Comparison of ENCODE assay signal across 27 mouse cellular contexts in the genomic region with DNA sequence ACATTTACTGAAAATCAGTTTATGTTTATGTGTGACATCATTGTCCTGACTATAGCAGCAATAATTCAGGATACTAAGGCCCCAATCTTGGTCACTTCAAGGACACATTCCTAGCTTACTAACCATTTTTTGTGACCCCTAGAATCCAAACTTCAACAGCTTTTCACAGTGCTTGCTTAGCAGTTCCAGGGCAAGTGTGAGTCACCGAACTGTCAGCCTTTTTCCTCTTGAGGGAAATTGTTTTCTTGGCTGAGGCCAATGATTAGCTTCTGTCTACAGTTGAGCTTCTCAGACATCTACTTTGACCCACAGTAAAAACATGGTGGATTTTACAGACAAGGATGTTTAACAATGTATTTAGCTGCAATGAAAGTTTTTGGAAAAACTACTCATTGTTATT. TPM values are rescaled to one million over a fixed set of nuclear protein-coding genes. Genes with fewer than 3 reads are reported as not detected.
DNase-seq lines count a peak whose midpoint lies in the region; ATAC-seq and TF ChIP-seq lines count a peak whose summit lies in the region.
"Had no signal": no experiment of that assay in that cellular context is flagged by ENCODE, and none has a peak within 500 bp of the region (broad histone marks: within the 10 kb centered on the region; RNA-seq: fewer than 3 reads in every experiment).

No protein-coding gene starts in this region.

- H3K4me1 ChIP-seq in liver, embryonic 11.5 days (replicated peaks; ENCODE audit: control insufficient read depth, insufficient read depth, low read length): no peaks in the 10 kb centered on the region
- H3K4me1 ChIP-seq in kidney, embryonic 15.5 days: no peaks in the 10 kb centered on the region
- H3K4me1 ChIP-seq: forebrain, embryonic 12.5 days; hindbrain, embryonic 13.5 days had no signal

- CTCF ChIA-PET in Patski (lab: Charles Lee): interaction anchor here (0.9 to 1.0 kb wide), 3 partner anchors 11 to 32 kb away, joined by 3 read pairs; no protein-coding TSS in a partner anchor

- H3K36me3 ChIP-seq in liver, embryonic 11.5 days (ENCODE audit: control insufficient read depth, insufficient read depth, low read length): no peaks in the 10 kb centered on the region
- no peaks in the 10 kb centered on the region for H3K36me3 ChIP-seq in kidney, embryonic 15.5 days
- H3K36me3 ChIP-seq: embryonic facial prominence, embryonic 12.5 days; embryonic facial prominence, embryonic 15.5 days; forebrain, embryonic 12.5 days; forebrain, embryonic 15.5 days; G1E; hindbrain, embryonic 10.5 days; hindbrain, embryonic 13.5 days had no signal

- no peak for TF ChIP-seq CTCF in Patski (IDR thresholded peaks at IDR 0.05)

- no peak overlapping the region for H3K9ac ChIP-seq in liver, embryonic 11.5 days (ENCODE audit: low read depth, low read length)
- H3K9ac ChIP-seq in kidney, embryonic 15.5 days: no peak overlapping the region
- H3K9ac ChIP-seq: embryonic facial prominence, embryonic 12.5 days; embryonic facial prominence, embryonic 15.5 days; forebrain, embryonic 12.5 days; forebrain, embryonic 15.5 days; hindbrain, embryonic 13.5 days had no signal

- POLR2A ChIA-PET in Patski (lab: Charles Lee): interaction anchor here (2.0 kb wide), 1 partner anchor 33 kb away, joined by 5 read pairs; no protein-coding TSS in a partner anchor

- in situ Hi-C loops in Patski (cut with MboI; ENCODE audit: low pct_unique_long_range_greater_than_20kb): no loop called here

- ATAC-seq in Patski: peak; percentile 65
- no peak for ATAC-seq in liver, embryonic 11.5 days (replicated peaks; ENCODE audit: low FRiP score)
- ATAC-seq in kidney, embryonic 15.5 days (replicated peaks; ENCODE audit: low FRiP score): no peak
- ATAC-seq: forebrain, embryonic 15.5 days; hindbrain, embryonic 16.5 days; intestine, embryonic 16.5 days had no signal

- H3K9me3 ChIP-seq in liver, embryonic 11.5 days (ENCODE audit: control insufficient read depth, low read length): no peaks in the 10 kb centered on the region
- no peaks in the 10 kb centered on the region for H3K9me3 ChIP-seq in kidney, embryonic 15.5 days (replicated peaks)
- H3K9me3 ChIP-seq: embryonic facial prominence, embryonic 12.5 days; embryonic facial prominence, embryonic 15.5 days; forebrain, embryonic 12.5 days; forebrain, embryonic 15.5 days; G1E; hindbrain, embryonic 10.5 days; hindbrain, embryonic 13.5 days had no signal

- H3K27ac ChIP-seq in liver, embryonic 11.5 days (ENCODE audit: low read depth, low read length): no peak overlapping the region
- no peak overlapping the region for H3K27ac ChIP-seq in kidney, embryonic 15.5 days
- H3K27ac ChIP-seq: embryonic facial prominence, embryonic 12.5 days; embryonic facial prominence, embryonic 15.5 days; forebrain, embryonic 12.5 days; forebrain, embryonic 15.5 days; hindbrain, embryonic 10.5 days; hindbrain, embryonic 13.5 days had no signal

- no peak overlapping the region for H3K4me2 ChIP-seq in liver, embryonic 11.5 days
- no peak overlapping the region for H3K4me2 ChIP-seq in kidney, embryonic 15.5 days
- H3K4me2 ChIP-seq: embryonic facial prominence, embryonic 12.5 days; embryonic facial prominence, embryonic 15.5 days; forebrain, embryonic 12.5 days; forebrain, embryonic 15.5 days; heart, embryonic 11.5 days; hindbrain, embryonic 13.5 days had no signal

- H3K4me3 ChIP-seq in liver, embryonic 11.5 days (ENCODE audit: low read depth, low read length): no peak overlapping the region
- no peak overlapping the region for H3K4me3 ChIP-seq in kidney, embryonic 15.5 days (replicated peaks)
- H3K4me3 ChIP-seq: embryonic facial prominence, embryonic 12.5 days; embryonic facial prominence, embryonic 15.5 days; forebrain, embryonic 12.5 days; forebrain, embryonic 15.5 days; hindbrain, embryonic 10.5 days; hindbrain, embryonic 13.5 days had no signal

- DNase-seq in 3T3-L1 (ENCODE audit: low read depth, low spot score) (peak; percentile 71), 416B (ENCODE audit: low read depth) (peak; percentile 41), Patski (ENCODE audit: low read depth, low spot score) (no peak)
- DNase-seq in fibroblast of lung, adult 2 months (ENCODE audit: low read depth): peak; percentile 36
- DNase-seq in liver, embryonic 11.5 days (ENCODE audit: low spot score): no peak
- DNase-seq: adrenal gland, postnatal 14 days; B cell, adult 2 months; cerebellum, adult 11 months; cerebellum, adult 2 months; cerebellum, adult 9-11 months; cerebellum, postnatal 25 days; gastrocnemius, postnatal 10 days; gastrocnemius, postnatal 36 days; heart, postnatal 36 days; kidney, adult 18-20 months had no signal

- WGBS in liver, embryonic 11.5 days: 75% methylated on average over 1 of the region's 1 CpGs
- 74% methylated on average over 1 of the region's 1 CpGs for WGBS in kidney, embryonic 15.5 days

- H3K27me3 ChIP-seq in Patski: no peaks in the 10 kb centered on the region
- no peaks in the 10 kb centered on the region for H3K27me3 ChIP-seq in liver, embryonic 11.5 days (replicated peaks; ENCODE audit: control insufficient read depth, insufficient read depth, low read length)
- no peaks in the 10 kb centered on the region for H3K27me3 ChIP-seq in kidney, embryonic 15.5 days
- H3K27me3 ChIP-seq: CH12.LX; embryonic facial prominence, embryonic 12.5 days; embryonic facial prominence, embryonic 15.5 days; forebrain, embryonic 12.5 days; forebrain, embryonic 15.5 days; hindbrain, embryonic 13.5 days had no signal

RNA-seq across cellular contexts. Expression of gene Qpct, which starts 12.5 kb away (rescaled TPM):
- 0.50 TPM for polyA plus RNA-seq in Patski (2021)
- polyA plus RNA-seq in liver, embryonic 11.5 days (2014; fragmentation: Nextera tagmentation; extraction: Ambion mirVana): 7.5 and 10.3 TPM in 2 replicates
- polyA plus RNA-seq in kidney, embryonic 15.5 days (2015; fragmentation: Nextera tagmentation; extraction: Ambion mirVana): 4.4 and 4.5 TPM in 2 replicates
- polyA plus RNA-seq: G1E had no signal

RNA-seq across cellular contexts. Expression of gene Prkd3, which starts 43.6 kb away (rescaled TPM):
- polyA plus RNA-seq in Patski (2021): 46.2 TPM
- polyA plus RNA-seq in liver, embryonic 11.5 days (2014; fragmentation: Nextera tagmentation; extraction: Ambion mirVana): 21.8 and 24.8 TPM in 2 replicates
- 39.1 and 39.7 TPM in 2 replicates for polyA plus RNA-seq in kidney, embryonic 15.5 days (2015; fragmentation: Nextera tagmentation; extraction: Ambion mirVana)
- polyA plus RNA-seq: G1E had no signal

Comparison
In these comparisons a context has a peak if more than half of its experiments do, and no peak if none do; other contexts are left out.
1. DNase-seq: peak in 3T3-L1 (single experiment), 416B (single experiment) and fibroblast of lung, adult 2 months (single experiment); none in Patski (single experiment) and liver, embryonic 11.5 days (single experiment).